Mouse (Mus musculus) forebrain, embryonic 14.5 days (tissue): ENCODE measurements around the gene Unc5a. TPM values are rescaled to one million over a fixed set of nuclear protein-coding genes. Genes with fewer than 3 reads are reported as not detected.
A peak's percentile ranks its signal among the peaks of the same experiment; 100 is the strongest.

Source experiments
- ATAC-seq: fragments of 200-750 bp; cut with Nextera tagmentation; 2 replicates; pipeline ENCODE4 v1.8.0; 2017; ENCODE audit warnings: mild to moderate bottlenecking, moderate library complexity
- DNase-seq: peaks from one replicate; pipeline ENCODE4 v3.0.0-alpha.2; 2015; ENCODE audit warnings: low spot score
- H3K27ac ChIP-seq: fragments of 300-500 bp; sonication (generic); 2 replicates; pipeline ENCODE4 v1.5.1; 2014; ENCODE audit warnings: low read depth, mild to moderate bottlenecking, control low read depth, low read length, moderate library complexity
- H3K27me3 ChIP-seq: fragments of 300-500 bp; sonication (generic); replicated peaks from 2 replicates; pipeline ENCODE4 v1.6.1; 2014; ENCODE audit warnings: low read length, control low read depth, mixed read lengths; ENCODE audit not compliant: control insufficient read depth, insufficient read depth
- H3K36me3 ChIP-seq: fragments of 300-500 bp; sonication (generic); 2 replicates; pipeline ENCODE4 v1.6.1; 2014; ENCODE audit warnings: low read length, control low read depth; ENCODE audit not compliant: control insufficient read depth, insufficient read depth
- H3K4me1 ChIP-seq: fragments of 300-500 bp; sonication (generic); 2 replicates; pipeline ENCODE4 v1.6.1; 2014; ENCODE audit warnings: antibody characterized with exemption, low read length, control low read depth; ENCODE audit not compliant: control insufficient read depth, insufficient read depth
- H3K4me2 ChIP-seq: fragments of 300-500 bp; sonication (generic); 2 replicates; pipeline ENCODE4 v1.6.1; 2014; ENCODE audit warnings: mild to moderate bottlenecking, control low read depth, low read length
- H3K4me3 ChIP-seq: fragments of 300-500 bp; sonication (generic); 2 replicates; pipeline ENCODE4 v1.5.1; 2014; ENCODE audit warnings: low read depth, low read length, control low read depth
- H3K9ac ChIP-seq: fragments of 300-500 bp; sonication (generic); 2 replicates; pipeline ENCODE4 v1.6.1; 2014; ENCODE audit warnings: mild to moderate bottlenecking, low read length, control low read depth, moderate library complexity
- H3K9me3 ChIP-seq: fragments of 300-500 bp; sonication (generic); replicated peaks from 2 replicates; pipeline ENCODE4 v1.6.1; 2016; ENCODE audit warnings: low read length, control low read depth, mixed read lengths; ENCODE audit not compliant: control insufficient read depth
- WGBS: fragments of 180-500 bp; shearing (Covaris S2); extraction: QIAGEN DNeasy Blood & Tissue Kit; methylation state at CpG from one replicate; pipeline ENCODE4 v1.1.7; 2014; 5-methylcytosine and 5-hydroxymethylcytosine counted together
- polyA plus RNA-seq: library from polyadenylated mRNA; unstranded; fragments of >200 nt; fragmentation: Nextera tagmentation; extraction: Ambion mirVana; gene quantifications from 2 replicates; pipeline ENCODE4 v1.2.1, GENCODE M21; 2014

The Unc5a gene
- polyA plus RNA-seq, 1 experiment from 2014 or later: 12.3 TPM

GRCm38 (mm10) chr13:54925466-54925865, 23.7 kb upstream of the Unc5a start:
- Histone ChIP-seq H3K9ac (no peak overlapping the region), H3K9me3 (no peaks in the 10 kb centered on the region), H3K27ac (no peak overlapping the region; the same call in 1 of the 2 replicates), H3K4me3 (no peak overlapping the region), H3K27me3 (no peaks in the 10 kb centered on the region), H3K4me2 (no peak overlapping the region), H3K36me3 (no peaks in the 10 kb centered on the region), H3K4me1 (peaks cover 6% of the 10 kb centered on the region; the same call in 1 of the 2 replicates)
- ATAC-seq (no peak), DNase-seq (no peak)
- WGBS: 53% methylated on average over 8 of the region's 8 CpGs

- H3K9ac ChIP-seq: no peak overlapping the region
Measured at GRCm38 (mm10) chr13:54926654-54927053, 22.6 kb upstream of the Unc5a start.

GRCm38 (mm10) chr13:54930123-54930522, 19.1 kb upstream of the Unc5a start:
- DNase-seq (peak; percentile 62), ATAC-seq (peak; percentile 63)
- no peak overlapping the region for H3K4me3 ChIP-seq
- H3K4me1 ChIP-seq: peaks cover 16% of the 10 kb centered on the region
- no peak overlapping the region for H3K4me2 ChIP-seq
- no peaks in the 10 kb centered on the region for H3K27me3 ChIP-seq
- H3K36me3 ChIP-seq: no peaks in the 10 kb centered on the region
- H3K9ac ChIP-seq: no peak overlapping the region
- WGBS: 31% methylated on average over 4 of the region's 4 CpGs
- H3K27ac ChIP-seq: no peak overlapping the region
- no peaks in the 10 kb centered on the region for H3K9me3 ChIP-seq

More at GRCm38 (mm10) chr13:54926654-54927053, 22.6 kb upstream of the Unc5a start:
- Histone ChIP-seq H3K9me3 (no peaks in the 10 kb centered on the region), H3K4me1 (peaks cover 6% of the 10 kb centered on the region; the same call in 1 of the 2 replicates), H3K36me3 (no peaks in the 10 kb centered on the region), H3K27ac (no peak overlapping the region), H3K4me3 (no peak overlapping the region), H3K4me2 (no peak overlapping the region), H3K27me3 (no peaks in the 10 kb centered on the region)
- DNase-seq: peak; percentile 80
- WGBS: 59% methylated on average over 4 of the region's 4 CpGs
- ATAC-seq: no peak

- H3K9me3 ChIP-seq: no peaks in the 10 kb centered on the region
- no peak overlapping the region; the same call in 1 of the 2 replicates for H3K27ac ChIP-seq
- H3K4me3 ChIP-seq: no peak overlapping the region
- peaks cover 13% of the 10 kb centered on the region for H3K4me1 ChIP-seq
- H3K9ac ChIP-seq: no peak overlapping the region
- H3K4me2 ChIP-seq: no peak overlapping the region
- H3K27me3 ChIP-seq: no peaks in the 10 kb centered on the region
- DNase-seq (peak; percentile 67), ATAC-seq (peak; percentile 30; the same call in 1 of the 2 replicates)
- H3K36me3 ChIP-seq: no peaks in the 10 kb centered on the region
- WGBS: 56% methylated on average over 8 of the region's 8 CpGs
Measured at GRCm38 (mm10) chr13:54934873-54935272, 14.3 kb upstream of the Unc5a start.

GRCm38 (mm10) chr13:54936173-54936572, 13.0 kb upstream of the Unc5a start:
- DNase-seq (peak; percentile 89), ATAC-seq (peak; percentile 82)
- Histone ChIP-seq H3K4me2 (no peak overlapping the region), H3K4me1 (peaks cover 10% of the 10 kb centered on the region), H3K36me3 (no peaks in the 10 kb centered on the region), H3K27ac (peak overlapping the region; percentile 56; the same call in 1 of the 2 replicates), H3K27me3 (no peaks in the 10 kb centered on the region), H3K9me3 (no peaks in the 10 kb centered on the region), H3K4me3 (no peak overlapping the region), H3K9ac (no peak overlapping the region)
- 31% methylated on average over 6 of the region's 6 CpGs for WGBS

GRCm38 (mm10) chr13:54937885-54938284, 11.3 kb upstream of the Unc5a start:
- peaks cover 14% of the 10 kb centered on the region for H3K4me1 ChIP-seq
- WGBS: 74% methylated on average over 11 of the region's 11 CpGs
- DNase-seq: no peak
- no peak overlapping the region for H3K9ac ChIP-seq
- no peak overlapping the region for H3K4me3 ChIP-seq
- no peaks in the 10 kb centered on the region for H3K36me3 ChIP-seq
- no peaks in the 10 kb centered on the region for H3K9me3 ChIP-seq
- no peak for ATAC-seq
- no peak overlapping the region for H3K4me2 ChIP-seq
- no peaks in the 10 kb centered on the region for H3K27me3 ChIP-seq
- no peak overlapping the region for H3K27ac ChIP-seq

- Histone ChIP-seq H3K27me3 (no peaks in the 10 kb centered on the region), H3K9ac (no peak overlapping the region), H3K27ac (no peak overlapping the region), H3K4me2 (no peak overlapping the region), H3K4me1 (peaks cover 13% of the 10 kb centered on the region), H3K4me3 (no peak overlapping the region), H3K36me3 (no peaks in the 10 kb centered on the region), H3K9me3 (no peaks in the 10 kb centered on the region)
- DNase-seq (no peak), ATAC-seq (no peak)
- 81% methylated on average over 3 of the region's 3 CpGs for WGBS
Measured at GRCm38 (mm10) chr13:54938493-54938892, 10.7 kb upstream of the Unc5a start.

- peaks cover 29% of the 10 kb centered on the region for H3K27me3 ChIP-seq
- DNase-seq: peak; percentile 82
- no peaks in the 10 kb centered on the region for H3K9me3 ChIP-seq
- H3K27ac ChIP-seq: no peak overlapping the region
- no peak overlapping the region for H3K9ac ChIP-seq
- ATAC-seq: no peak
- peaks cover 15% of the 10 kb centered on the region for H3K4me1 ChIP-seq
- WGBS: 31% methylated on average over 9 of the region's 9 CpGs
- H3K36me3 ChIP-seq: no peaks in the 10 kb centered on the region
- H3K4me2 ChIP-seq: no peak overlapping the region
- no peak overlapping the region for H3K4me3 ChIP-seq
Measured at GRCm38 (mm10) chr13:54944411-54945157, 4.6 kb upstream of the Unc5a start.

- Histone ChIP-seq H3K9me3 (no peaks in the 10 kb centered on the region), H3K27ac (no peak overlapping the region), H3K36me3 (no peaks in the 10 kb centered on the region), H3K4me1 (peaks cover 15% of the 10 kb centered on the region), H3K9ac (no peak overlapping the region), H3K27me3 (peaks cover 29% of the 10 kb centered on the region), H3K4me3 (no peak overlapping the region), H3K4me2 (no peak overlapping the region)
- WGBS: 7% methylated on average over 4 of the region's 4 CpGs
- DNase-seq (no peak), ATAC-seq (no peak)
Measured at GRCm38 (mm10) chr13:54945332-54945731, 3.9 kb upstream of the Unc5a start.
